Mouse (Mus musculus): ENCODE data around the gene Cnot3. TPM values are rescaled to one million over a fixed set of nuclear protein-coding genes. Genes with fewer than 3 reads are reported as not detected.
A peak's percentile ranks its signal among the peaks of the same experiment; 100 is the strongest.
"Not testable (repeated sequence)": the region's sequence is repeated elsewhere in the genome, so short reads cannot be mapped to it uniquely, and the experiment has no call there.

Cnot3 gene
- polyA plus RNA-seq, 1 experiment from 2014 or later = 57.8 TPM

DNA sequence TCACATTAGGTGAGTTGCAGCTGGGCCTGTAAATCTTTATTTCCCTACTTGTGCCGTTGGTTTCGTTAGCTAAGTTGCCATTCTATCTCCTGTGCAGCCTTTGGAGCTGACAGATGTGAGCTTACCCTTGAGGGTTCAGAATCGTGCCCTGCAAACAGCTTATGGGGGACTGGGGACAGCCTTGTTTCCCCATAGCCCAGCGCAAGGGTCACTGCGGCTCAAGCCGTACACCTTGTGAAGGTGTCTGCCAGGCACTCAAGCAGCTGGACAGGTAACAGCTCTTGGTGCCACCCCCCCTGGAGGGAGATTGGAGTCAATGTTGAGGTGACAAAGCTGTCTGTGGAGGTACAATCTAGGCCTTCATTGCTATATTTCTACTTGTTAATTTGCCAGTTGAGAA is 60.8 kb downstream of the Cnot3 start:
- H3K9ac ChIP-seq (replicated peaks) = peak overlapping the region; percentile 87
- H3K9me3 ChIP-seq = no peaks in the 10 kb centered on the region
- no peak for ATAC-seq
- H3K27me3 ChIP-seq = no peaks in the 10 kb centered on the region
- peak overlapping the region; percentile 93 for H3K4me3 ChIP-seq (replicated peaks)
- H3K4me2 ChIP-seq (replicated peaks) = peak overlapping the region; percentile 94
- H3K36me3 ChIP-seq = peaks cover 34% of the 10 kb centered on the region
- H3K27ac ChIP-seq = no peak overlapping the region
- H3K4me1 ChIP-seq (replicated peaks) = peaks cover 30% of the 10 kb centered on the region
- WGBS = 31% methylated on average over 6 of the region's 6 CpGs

DNA sequence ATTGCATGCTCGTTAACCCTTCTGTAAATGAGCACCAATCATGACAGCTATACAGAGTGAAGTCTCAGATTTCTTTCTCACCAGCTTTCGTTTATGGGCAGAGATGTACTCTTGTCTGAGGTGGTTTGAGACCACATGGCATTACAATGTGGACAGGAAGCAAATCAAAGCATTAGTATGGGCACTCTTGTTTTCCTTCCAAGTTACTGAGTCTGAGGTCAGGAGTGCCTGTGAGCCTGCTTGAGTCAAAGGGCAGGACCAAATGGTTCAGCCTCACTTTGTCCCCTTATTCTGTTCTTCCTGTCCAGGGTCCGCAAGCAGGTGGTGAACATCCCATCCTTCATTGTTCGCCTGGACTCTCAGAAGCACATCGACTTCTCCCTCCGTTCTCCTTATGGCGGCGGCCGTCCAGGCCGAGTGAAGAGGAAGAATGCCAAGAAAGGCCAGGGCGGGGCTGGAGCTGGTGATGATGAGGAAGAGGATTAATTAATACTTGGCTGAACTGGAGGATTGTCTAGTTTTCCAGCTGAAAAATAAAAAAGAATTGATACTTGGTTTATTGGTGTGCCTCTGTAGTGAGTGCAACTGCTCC is 61.4 kb downstream of the Cnot3 start:
- H3K4me1 ChIP-seq (replicated peaks) = peaks cover 30% of the 10 kb centered on the region
- no peak for ATAC-seq
- H3K9ac ChIP-seq (replicated peaks) = peak overlapping the region; percentile 87
- 0 out of 2 replicates have a peak overlapping the region, but pooled peaks have one; percentile 2 for H3K27ac ChIP-seq
- WGBS = 52% methylated on average over 11 of the region's 11 CpGs
- H3K4me3 ChIP-seq (replicated peaks) = peak overlapping the region; percentile 93
- no peaks in the 10 kb centered on the region for H3K9me3 ChIP-seq
- H3K36me3 ChIP-seq = peaks cover 29% of the 10 kb centered on the region
- peak overlapping the region; percentile 94 for H3K4me2 ChIP-seq (replicated peaks)
- H3K27me3 ChIP-seq = no peaks in the 10 kb centered on the region

DNA sequence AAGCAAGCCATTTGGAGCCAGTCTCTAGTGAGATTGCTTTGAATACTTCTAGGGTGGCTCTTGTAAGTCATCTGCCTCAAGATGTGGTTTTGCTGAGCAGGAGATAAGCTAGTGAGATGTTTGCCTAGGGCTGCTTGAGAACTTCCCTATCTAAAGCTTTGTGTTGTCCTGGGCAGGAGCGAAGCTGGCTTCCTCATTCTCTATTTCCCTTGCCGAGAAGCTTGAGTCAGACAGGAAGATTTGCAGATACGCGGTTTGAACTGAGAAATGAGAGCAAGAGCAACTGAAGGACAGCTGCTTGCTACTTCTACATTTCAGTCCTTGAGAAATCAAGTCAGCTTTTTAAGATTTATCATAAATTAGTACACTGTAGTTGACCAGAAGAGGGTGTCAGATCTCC is 62.0 kb downstream of the Cnot3 start:
- Histone ChIP-seq H3K4me3 (replicated peaks) (no peak overlapping the region), H3K4me1 (replicated peaks) (peaks cover 30% of the 10 kb centered on the region), H3K36me3 (peaks cover 26% of the 10 kb centered on the region), H3K27me3 (no peaks in the 10 kb centered on the region), H3K9ac (replicated peaks) (peak overlapping the region; percentile 39; the same call in 1 of the 2 replicates), H3K9me3 (no peaks in the 10 kb centered on the region), H3K4me2 (replicated peaks) (peak overlapping the region; percentile 94; the same call in 1 of the 2 replicates), H3K27ac (peak overlapping the region; percentile 2; the same call in 1 of the 2 replicates)
- 66% methylated on average over 4 of the region's 4 CpGs for WGBS
- no peak for ATAC-seq

DNA sequence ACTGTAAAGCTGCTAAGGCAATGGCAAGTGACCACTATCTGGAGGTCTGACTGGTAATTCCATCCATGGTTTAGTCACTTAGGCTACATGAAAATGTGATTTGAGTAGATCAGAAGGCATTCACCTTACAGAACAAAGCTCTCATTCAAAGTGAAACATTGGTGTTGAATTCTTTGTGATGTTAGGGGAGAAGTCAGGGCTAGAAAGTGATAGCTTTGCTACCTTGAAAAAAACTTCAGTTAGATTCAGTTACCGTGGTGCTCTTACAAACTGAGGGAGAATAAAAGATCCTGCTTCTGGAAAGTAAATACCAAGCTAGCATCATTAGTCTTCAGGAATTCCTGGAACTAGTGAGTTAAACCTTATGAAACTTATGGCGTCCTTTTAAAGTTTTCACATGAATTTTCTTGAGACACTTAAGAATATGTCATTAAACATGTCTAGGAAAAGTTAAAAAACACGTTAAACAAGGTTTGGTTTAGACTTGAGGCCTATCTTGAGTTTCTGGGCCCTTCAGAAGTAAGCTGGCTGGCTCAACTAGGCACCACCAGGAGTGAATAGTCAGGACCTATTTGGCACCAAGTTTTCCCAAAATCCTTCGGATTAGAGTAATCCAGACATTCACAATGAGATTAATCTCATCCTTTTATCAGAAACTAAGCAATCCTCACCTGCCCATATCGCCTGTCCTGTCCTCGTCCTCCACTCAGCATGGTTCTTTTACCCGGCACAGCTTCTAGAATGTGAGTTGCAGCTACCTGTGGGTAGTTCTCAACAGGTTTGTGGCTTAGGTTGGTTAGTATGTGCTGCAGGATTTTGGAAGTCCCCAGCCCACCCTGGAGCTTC is 62.7 kb downstream of the Cnot3 start:
- Histone ChIP-seq H3K36me3 (peaks cover 26% of the 10 kb centered on the region), H3K4me3 (replicated peaks) (no peak overlapping the region), H3K4me1 (replicated peaks) (peaks cover 30% of the 10 kb centered on the region), H3K27me3 (no peaks in the 10 kb centered on the region), H3K4me2 (replicated peaks) (no peak overlapping the region), H3K9ac (replicated peaks) (no peak overlapping the region), H3K27ac (no peak overlapping the region), H3K9me3 (no peaks in the 10 kb centered on the region)
- ATAC-seq = no peak
- WGBS = 24% methylated on average over 7 of the region's 7 CpGs

DNA sequence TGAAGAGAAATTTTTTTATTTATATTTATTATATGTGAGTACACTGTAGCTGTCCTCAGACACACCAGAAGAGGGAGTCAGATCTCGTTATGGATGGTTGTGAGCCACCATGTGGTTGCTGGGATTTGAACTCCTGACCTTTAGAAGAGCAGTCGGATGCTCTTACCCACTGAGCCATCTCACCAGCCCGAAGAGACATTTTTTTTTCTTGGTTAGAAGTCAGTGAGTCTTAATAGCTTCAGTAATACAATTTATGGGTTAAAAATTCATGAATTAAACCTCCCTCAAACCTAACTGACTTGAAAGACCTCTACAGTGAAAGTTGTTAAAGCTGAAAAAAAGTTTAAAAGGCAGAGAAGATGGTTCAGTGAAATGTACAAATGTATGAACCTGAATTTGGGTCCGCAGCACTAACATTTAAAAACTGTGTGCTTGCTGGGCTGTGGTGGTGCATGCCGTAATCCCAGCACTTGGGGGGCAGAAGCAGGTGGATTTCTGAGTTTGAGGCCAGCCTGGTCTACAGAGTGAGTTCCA is 63.4 kb downstream of the Cnot3 start:
- not testable (repeated sequence) for H3K4me2 ChIP-seq (replicated peaks); H3K4me3 ChIP-seq (replicated peaks); H3K27ac ChIP-seq; H3K27me3 ChIP-seq; H3K9ac ChIP-seq (replicated peaks); H3K9me3 ChIP-seq; ATAC-seq
- WGBS = 45% methylated on average over 5 of the region's 5 CpGs
- Histone ChIP-seq H3K4me1 (replicated peaks) (peaks cover 25% of the 10 kb centered on the region), H3K36me3 (peaks cover 26% of the 10 kb centered on the region)

DNA sequence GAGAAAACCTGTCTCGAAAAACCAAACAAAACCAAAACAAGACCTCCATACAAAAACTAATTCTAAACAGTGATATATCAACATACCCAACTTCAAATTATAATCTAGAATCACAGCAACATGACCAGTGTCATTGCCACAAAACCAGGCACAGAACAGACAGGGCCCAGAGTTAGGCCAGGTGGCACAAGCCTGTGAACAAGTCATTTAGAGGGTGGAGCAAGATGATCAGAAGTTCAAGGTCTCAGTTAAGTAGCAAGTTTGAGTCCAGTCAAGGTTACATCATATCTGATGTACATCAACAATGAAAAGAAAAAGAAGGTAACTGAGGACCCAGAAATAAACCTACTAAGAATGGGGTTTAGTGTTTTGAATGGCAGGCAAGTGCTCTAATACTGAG is 63.9 kb downstream of the Cnot3 start:
- Histone ChIP-seq H3K27me3 (no peaks in the 10 kb centered on the region), H3K4me2 (replicated peaks) (no peak overlapping the region), H3K4me1 (replicated peaks) (peaks cover 24% of the 10 kb centered on the region), H3K9ac (replicated peaks) (no peak overlapping the region), H3K36me3 (peaks cover 26% of the 10 kb centered on the region), H3K9me3 (no peaks in the 10 kb centered on the region), H3K27ac (no peak overlapping the region), H3K4me3 (replicated peaks) (no peak overlapping the region)
- WGBS = 83% methylated on average over 1 of the region's 1 CpGs
- no peak for ATAC-seq

Small RNA genes within 50 kb of the gene (microRNA-seq; reads per million reads assigned to microRNA genes)
- 4.5 reads per million, percentile 18 among the genes with 10 or more reads in this experiment for gene Mir3572

Other genes starting within 250 kb of the Cnot3 start
- gene Cacng6, start 221.1 kb upstream of the Cnot3 start, polyA plus RNA-seq (2015; fragmentation: Nextera tagmentation; extraction: Ambion mirVana) = not detected in 2 replicates
- gene Tarm1, start 142.6 kb upstream of the Cnot3 start, polyA plus RNA-seq (2015; fragmentation: Nextera tagmentation; extraction: Ambion mirVana) = not detected in 2 replicates
- gene Oscar, start 29.1 kb upstream of the Cnot3 start, polyA plus RNA-seq (2015; fragmentation: Nextera tagmentation; extraction: Ambion mirVana) = 0.26 and 0.42 TPM in 2 replicates
- gene Ndufa3, start 27.9 kb upstream of the Cnot3 start, polyA plus RNA-seq (2015; fragmentation: Nextera tagmentation; extraction: Ambion mirVana) = 440 and 458 TPM in 2 replicates
- gene Tfpt, start 15.3 kb upstream of the Cnot3 start, polyA plus RNA-seq (2015; fragmentation: Nextera tagmentation; extraction: Ambion mirVana) = 30.8 and 38.9 TPM in 2 replicates
- gene Prpf31, start 15.3 kb upstream of the Cnot3 start, polyA plus RNA-seq (2015; fragmentation: Nextera tagmentation; extraction: Ambion mirVana) = 114 and 117 TPM in 2 replicates
- gene Leng1, start 20.6 kb downstream of the Cnot3 start, polyA plus RNA-seq (2015; fragmentation: Nextera tagmentation; extraction: Ambion mirVana) = 16.5 and 16.8 TPM in 2 replicates
- 4.0 and 4.3 TPM in 2 replicates for gene Tmc4, start 32.3 kb downstream of the Cnot3 start, polyA plus RNA-seq (2015; fragmentation: Nextera tagmentation; extraction: Ambion mirVana)
- 205 and 225 TPM in 2 replicates for gene Tsen34, start 47.6 kb downstream of the Cnot3 start, polyA plus RNA-seq (2015; fragmentation: Nextera tagmentation; extraction: Ambion mirVana)
- gene Mboat7, start 48.3 kb downstream of the Cnot3 start, polyA plus RNA-seq (2015; fragmentation: Nextera tagmentation; extraction: Ambion mirVana) = 53.4 and 54.5 TPM in 2 replicates
- gene Rps9, start 58.7 kb downstream of the Cnot3 start, polyA plus RNA-seq (2015; fragmentation: Nextera tagmentation; extraction: Ambion mirVana) = 994 and 1,009 TPM in 2 replicates
- 0.15 and 0.37 TPM in 2 replicates for gene Pirb, start 75.1 kb downstream of the Cnot3 start, polyA plus RNA-seq (2015; fragmentation: Nextera tagmentation; extraction: Ambion mirVana)
- gene Gm15448, start 180.4 kb downstream of the Cnot3 start, polyA plus RNA-seq (2015; fragmentation: Nextera tagmentation; extraction: Ambion mirVana) = not detected in 2 replicates
- not detected in 2 replicates for gene Pira2, start 199.8 kb downstream of the Cnot3 start, polyA plus RNA-seq (2015; fragmentation: Nextera tagmentation; extraction: Ambion mirVana)